Mouse (Mus musculus) megakaryocyte, embryonic 14.5 days (primary cell): ENCODE results near the gene Cep19.

ENCODE experiments used
- FLI1 ChIP-seq: IDR thresholded peaks from 2 replicates; pipeline ENCODE4 v1.6.1; 2012; ENCODE audit warnings: low read length, inconsistent platforms, mixed read lengths
- GATA1 ChIP-seq: IDR thresholded peaks from 3 replicates; pipeline ENCODE4 v1.6.1; 2012; ENCODE audit warnings: mixed read lengths, low read length, inconsistent platforms, borderline replicate concordance

- TF ChIP-seq FLI1 (no peak), GATA1 (no peak)
Measured at GRCm38 (mm10) chr16:32078408-32078990, 21.1 kb upstream of the Cep19 start.
